Mouse (Mus musculus): Measurements from ENCODE around the gene Lhpp.
A peak's percentile ranks its signal among the peaks of the same experiment; 100 is the strongest.

The Lhpp gene

DNA sequence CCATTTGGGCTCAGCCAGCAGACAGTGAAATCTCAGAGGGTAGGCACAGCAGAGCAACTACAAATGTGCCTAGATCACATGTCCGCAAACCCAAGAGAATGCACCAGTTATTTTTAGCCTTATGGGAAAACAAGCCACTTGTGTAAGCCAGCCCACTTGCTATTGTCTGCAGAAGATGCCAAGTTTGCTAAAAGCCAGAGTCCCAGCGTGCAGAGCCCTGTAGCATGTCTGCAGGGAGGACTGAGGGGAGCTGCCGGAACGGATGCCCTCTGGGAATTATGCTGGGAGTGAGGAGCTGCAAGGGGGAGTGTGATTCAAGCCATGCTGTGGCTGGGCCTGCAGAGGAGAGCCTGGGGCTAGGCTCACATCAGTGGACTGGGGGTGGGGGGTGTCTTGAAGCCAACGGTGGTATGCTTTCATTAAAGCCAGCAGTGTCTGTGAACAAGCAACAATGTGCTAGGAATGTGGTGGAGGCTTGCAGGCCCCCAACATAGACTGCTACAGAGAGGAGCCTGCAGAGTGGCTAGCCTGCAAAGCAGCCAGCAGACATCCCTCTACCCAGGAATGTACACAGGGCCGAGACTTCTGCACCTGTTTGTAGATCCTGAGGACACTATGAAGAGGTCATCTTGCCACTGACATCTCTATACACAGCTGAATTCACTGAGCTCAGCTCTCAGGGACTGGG lies 103.9 kb downstream of the Lhpp start:
- DNase-seq, result peak; percentile 94

DNA sequence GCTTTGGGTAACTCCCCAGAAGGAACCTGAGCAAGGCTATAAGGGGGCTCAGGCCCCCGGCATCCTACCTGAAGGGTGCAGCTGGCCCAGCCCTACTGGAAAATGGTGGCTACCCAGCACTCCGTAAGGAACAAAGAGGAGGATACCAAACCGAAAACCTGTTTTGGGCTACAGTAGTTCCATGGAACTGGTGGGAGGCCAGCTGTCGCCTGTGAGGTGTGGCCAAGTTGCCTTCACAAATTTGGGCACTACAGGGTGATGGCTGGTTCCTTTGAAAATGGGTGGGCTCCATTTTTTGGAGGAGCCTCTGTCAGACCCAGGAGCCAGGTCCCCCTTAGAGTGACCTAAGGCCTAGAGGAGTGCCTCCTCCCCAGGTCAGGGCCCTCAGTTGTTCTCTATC lies 104.8 kb downstream of the Lhpp start:
- no peak for DNase-seq

DNA sequence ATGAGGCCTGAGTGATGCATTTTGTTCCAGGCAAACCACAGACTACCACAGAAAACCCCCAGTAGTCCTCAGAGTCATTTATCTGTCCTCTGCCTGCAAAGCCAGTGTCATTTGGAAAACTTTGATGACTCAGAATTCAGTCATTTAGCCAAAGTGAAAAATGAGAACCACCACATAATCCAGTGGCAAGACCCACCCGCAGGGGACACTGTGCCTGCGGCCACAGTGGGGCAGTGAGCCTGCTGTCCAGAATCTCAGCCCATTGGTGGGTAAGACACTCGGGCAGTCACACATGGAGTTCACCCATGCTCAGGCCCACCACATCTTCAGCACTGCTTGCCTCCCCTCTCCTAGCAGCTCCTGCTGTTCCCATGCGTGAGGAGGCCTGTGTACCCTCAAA lies 109.1 kb downstream of the Lhpp start:
- no peak for DNase-seq

DNA sequence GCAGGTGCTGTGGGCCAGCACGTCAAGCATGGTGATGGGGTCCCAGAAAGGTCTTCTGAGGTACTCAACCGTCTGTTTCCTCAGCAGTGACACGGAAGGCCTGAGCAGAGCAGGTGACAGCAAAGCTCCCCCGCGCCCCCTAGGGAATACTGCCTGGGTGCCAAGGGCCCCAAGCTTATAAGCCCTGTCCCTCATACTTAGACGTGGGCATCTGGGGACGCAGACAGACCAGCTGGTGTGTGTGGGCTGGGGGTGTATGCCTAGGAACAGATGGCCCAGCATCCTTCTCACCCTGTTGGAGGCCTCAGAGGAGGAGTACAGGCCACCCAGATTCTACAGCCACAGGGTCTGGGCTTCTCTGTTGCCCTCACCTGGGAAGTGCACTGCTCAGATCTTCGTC lies 110.1 kb downstream of the Lhpp start:
- peak; percentile 64 for DNase-seq

DNA sequence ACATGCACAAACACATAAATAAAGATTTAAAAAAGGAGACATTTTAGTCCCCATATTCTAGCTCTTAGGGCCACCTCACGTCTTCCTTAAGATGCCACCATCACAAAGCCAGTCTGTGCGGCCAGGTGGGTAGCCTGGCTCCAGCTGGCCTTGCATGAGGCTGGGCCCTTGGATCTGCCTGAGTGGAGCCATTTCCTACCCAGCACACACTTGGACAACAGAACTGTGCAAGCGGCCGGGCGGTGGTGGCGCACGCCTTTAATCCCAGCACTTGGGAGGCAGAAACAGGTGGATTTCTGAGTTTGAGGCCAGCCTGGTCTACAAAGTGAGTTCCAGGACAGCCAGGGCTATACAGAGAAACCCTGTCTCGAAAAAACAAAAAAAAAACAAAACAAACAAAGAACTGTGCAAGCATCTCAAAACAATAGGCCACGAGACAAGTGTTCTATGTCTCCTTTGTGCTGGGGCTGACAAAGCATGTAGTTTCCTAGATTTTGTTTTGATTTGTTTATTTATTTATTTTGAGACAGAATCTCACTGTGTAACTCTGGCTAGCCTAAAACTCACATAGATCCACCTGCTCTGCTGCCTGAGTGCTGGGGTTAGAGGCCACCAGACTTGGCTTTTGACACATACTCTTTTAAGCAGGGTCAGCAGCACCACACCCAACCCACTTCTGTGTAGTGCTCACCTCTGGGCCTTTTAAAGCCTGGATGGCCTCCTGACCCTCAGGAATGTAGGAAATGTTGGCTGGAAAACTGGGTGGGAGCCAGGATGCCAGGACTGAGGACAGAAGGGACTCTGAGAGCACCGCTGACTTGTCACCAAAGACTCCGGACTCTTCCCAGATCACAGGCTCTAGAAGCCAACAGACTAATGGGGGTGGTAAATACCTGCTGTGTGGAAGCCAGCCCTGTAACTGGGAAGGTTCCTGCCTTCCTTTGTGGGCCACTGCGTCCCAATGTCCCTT lies 112.2 kb downstream of the Lhpp start:
- no peak for DNase-seq

DNA sequence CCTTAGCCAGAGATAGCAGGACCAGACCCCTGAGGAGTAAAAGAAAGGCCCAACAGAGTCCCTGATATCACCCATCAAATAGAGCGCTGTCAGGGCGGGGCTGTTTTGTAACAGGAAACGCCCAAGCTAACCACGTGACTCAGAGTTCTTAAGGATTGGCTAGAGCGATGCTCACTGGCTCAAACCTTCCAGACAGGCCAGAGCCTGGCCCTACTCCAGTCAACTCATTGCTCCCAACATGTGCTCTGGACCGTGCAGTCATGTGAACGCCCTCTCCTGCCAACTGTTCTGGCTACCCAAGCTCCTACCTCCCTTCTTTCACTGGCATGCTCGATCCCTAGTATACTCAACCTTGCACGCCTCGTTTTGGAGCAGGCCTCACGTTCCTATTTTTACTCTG lies 113.5 kb downstream of the Lhpp start:
- DNase-seq, result peak; percentile 80

DNA sequence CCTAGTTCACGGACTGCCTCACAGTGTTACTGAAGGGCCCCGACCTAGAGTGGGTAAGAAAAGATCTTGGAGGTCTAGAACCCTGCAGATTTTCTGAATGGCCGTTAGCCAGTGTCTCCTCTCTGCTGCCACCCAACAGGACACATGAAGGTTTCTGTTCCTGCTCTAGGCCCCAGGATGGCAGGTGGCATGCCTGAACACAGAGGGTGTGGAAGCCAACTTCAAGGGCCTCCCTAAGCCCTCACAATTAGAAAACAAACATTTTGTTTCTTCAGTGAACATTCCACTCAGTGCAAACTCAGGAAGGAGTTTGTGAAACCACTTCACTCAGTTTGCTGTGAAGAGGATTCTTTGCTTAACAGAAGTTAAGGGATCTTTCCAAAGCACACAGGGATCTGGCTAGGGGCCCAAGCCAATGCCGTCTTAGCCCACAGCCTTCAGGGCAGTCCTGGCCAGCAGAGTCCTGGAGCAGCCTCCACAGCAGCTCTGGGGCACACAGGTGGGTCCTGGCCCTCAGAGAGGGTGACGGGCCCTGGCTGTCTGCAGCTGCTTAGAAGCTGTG lies 114.1 kb downstream of the Lhpp start:
- no peak for DNase-seq

DNA sequence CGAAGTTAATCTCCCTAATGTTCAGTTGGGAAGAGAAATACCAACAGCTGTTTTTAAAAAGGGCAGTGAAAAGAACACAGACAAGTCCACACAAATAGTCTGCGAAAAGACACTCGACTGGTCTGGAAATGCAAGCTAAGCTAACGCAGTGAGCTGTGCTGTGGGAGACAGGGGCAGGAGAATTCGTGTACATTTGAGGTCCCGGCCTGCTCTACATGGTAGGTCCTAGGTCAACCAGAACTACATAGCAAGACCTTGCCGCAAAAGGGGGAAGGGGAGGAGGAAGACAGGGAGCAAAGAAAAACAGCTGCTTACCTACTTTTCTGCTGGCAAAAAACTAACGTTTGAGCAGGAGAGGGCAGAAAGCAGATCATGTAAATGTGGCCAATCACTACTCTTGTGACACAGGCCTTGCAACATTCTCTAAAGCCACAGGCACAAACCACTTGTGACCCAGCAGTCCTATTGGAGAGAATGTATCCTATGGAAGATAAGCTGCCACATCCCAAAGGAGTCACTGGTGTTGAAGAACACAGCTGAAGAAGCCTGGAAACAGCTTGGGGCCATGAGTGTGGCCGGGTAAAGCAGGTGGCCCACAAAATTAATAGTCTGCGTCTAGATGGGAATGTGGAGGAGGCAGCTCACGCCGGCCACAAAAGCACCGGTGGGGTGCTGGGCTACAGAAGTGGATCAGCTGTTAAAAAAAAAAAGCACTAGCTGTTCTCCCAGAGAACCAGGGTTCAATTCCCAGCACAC lies 115.8 kb downstream of the Lhpp start:
- DNase-seq, result no peak

DNA sequence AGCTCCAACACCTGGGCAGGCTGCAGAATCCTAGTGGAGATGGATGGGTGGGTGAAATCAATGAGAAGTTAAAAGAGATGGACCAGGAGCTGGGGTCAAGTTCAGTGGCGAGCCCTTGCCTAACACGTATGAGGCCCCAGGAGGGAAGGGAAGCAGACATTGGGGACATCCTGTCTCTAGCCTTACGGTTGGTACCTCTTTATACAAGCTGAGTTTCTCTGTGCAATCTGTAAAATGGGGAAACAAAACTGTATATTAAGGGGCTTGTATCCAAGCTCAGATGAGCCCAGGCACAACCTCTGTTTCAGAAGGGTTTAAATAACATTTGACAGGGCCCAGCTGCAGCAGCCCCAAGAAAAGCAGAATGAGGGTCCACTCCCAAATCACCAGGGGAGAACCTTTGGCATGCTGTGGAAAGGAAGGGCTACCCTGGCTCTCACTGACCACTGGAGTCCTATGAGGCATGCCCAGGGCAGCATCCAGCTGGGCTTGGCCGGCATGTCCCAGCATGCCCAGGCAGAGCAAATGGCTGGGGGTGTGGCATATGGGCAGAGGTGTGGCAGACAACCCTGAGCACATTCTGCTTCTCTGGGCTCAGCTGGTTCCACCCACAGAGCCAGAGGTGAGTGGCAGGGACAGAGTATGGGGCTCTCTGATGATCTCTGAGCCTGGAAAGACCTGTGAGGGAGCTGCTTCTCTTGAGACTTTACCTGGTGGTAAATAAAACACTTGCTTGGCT lies 118.8 kb downstream of the Lhpp start:
- DNase-seq, result no peak

DNA sequence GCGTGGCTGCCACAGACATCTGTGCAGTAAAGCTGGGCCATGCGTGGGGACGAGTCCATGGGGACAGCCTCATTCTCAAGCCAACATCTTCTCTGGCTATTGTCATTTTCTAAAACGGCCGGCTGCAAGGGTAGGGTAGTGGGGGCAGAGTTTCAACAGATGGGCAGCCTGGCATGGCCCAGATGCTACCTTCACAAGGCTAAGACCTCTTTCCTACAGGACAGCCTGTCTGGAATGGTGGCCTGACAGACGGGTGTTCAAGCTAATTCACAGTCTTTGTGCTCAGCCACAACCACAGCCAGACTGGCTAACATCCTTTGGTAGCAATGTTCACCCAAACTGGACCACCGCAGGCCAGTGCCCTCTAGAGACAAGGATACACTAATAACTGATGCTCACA lies 120.1 kb downstream of the Lhpp start:
- DNase-seq, result no peak

DNA sequence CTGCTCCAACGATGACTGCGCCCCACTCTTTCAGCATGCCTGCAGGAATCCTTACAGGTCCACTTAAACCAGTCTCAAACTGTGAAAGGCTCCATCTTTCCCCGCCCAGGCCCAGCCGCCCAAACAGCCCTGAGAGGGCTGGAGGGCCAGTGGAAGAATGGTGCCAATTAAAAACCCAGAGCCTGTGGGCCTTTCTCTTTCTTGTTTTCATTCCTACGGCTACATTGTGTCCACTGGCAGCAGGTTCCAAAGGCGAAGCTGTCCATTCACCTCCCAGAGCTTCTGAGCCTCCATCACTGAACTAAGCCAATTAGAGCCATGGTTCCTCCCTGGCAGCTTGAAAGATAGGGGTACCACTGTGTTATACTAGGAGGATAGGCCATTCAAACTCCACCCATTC lies 121.1 kb downstream of the Lhpp start:
- DNase-seq, result no peak

DNA sequence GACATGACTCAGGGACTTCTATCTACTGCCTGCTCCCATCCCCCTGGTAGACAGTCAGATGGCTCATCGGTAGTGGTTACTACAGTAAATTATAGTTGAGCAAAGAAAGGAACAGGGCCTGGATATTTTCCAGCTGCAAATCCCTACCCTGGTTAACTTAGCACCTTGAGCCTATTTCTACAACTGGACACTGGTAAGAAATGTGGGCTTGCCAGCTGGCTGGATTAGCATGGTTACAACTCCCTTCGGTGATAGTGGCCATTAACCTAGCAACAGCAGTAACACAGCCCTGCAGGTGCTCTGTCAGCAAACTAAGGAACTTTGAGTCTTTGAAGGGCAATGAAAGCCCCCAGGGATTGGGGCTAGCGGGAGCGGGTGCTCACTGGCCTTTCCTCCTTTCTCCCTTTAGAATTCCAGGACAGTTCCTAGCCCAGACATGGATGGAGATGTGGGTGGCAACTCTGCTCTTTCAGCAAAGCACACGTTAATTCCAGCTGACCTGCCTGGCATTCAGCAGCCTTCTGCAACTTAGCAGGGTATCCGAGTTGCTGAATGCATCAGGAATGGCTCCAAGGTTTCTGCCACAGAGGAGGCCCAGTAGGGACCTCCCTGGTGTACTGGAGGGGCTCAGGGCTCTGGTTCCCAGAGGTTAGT lies 121.8 kb downstream of the Lhpp start:
- DNase-seq, result no peak

DNA sequence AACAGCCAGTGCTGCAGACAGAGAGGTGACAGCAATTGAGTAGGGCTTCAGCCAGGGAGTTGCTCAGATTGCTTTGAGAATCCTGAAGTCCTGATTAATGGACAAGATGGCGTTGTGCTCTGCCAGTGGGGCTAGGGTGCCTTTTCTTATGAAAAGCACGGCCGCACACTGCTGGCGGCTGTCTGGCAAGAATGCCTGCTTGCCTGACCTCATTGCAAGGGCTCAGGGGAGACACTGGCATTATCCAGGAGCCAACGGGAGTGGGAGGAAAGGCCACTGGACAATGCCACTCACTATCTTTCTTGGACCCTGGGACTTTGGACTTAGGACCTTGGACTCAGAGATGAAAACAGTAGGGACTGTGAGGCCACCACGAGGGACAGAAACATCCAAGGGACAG lies 123.1 kb downstream of the Lhpp start:
- no peak for DNase-seq

DNA sequence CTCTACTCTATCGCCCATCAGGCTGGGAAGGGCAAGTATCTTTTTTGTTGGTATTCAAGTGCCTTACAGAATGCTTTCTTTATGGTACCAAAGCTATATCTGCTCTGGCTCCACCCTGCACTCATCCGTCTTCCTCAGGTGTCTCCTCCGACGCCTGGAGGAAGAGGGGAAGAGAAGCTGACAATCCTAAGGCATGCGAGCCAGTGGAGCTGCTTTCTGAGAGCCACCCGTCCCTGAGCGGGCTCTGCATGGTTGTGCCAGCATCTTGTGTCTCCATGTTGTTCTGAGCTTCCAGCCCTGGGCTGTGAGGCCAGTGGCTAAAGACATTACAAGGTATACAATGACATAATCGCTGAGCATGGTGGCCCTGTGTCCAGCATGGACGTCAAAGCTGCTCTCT lies 123.8 kb downstream of the Lhpp start:
- no peak for DNase-seq

DNA sequence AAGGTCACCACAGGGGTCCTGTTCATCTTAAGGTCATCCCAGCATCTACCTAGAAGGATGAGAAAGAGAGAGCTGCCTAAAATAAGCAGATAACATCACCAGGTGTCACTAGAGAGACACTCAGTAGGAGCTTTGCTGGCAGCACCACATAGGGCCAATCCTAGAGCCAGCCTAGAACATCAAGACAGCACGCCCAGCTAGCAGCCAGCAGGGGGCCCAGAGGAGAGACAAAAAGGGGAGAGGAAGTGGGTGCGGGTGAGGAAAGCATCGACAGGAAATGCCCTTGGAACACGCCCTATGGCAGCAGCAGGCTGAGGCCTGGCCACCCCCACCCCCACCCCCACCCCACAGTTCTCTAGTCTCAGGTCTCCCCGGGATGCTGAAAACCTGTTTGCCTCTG lies 124.7 kb downstream of the Lhpp start:
- DNase-seq, result no peak

DNA sequence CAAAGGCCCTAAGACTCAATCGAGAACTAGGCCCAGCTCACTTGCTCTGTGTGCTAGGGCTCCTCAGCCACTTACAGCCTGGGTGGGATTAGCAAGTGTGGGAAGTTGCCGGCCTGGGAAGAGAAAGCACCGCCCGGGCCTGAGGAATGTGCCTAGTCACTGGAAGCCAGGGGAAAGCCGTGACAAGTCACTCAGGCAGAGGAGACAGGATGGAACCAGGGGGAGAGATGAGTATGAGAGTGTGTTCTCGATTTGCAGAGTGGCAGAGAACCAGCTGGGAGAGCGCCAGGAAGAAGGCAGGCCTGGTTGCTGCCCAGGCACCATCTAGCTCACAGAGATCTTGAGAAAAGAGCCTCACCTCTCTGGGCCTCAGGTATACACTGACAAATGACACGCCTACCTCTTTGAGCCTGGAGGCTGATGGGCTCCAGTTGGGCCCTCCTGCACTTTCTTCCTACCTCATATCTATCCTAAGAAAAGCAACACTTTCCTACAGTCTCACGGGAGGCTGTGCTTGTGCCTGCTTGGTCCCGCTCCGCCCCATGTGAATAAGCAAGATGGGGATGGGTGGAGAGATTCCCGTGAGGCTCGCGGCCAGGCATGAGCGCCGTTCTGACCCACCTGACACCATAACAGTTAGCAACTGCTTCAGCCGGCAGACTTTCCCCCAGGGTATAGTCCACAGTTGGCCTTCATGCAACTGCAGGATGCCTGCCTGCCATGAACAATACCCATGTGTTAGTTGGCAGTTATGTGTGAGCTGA lies 125.8 kb downstream of the Lhpp start:
- DNase-seq, result no peak

DNA sequence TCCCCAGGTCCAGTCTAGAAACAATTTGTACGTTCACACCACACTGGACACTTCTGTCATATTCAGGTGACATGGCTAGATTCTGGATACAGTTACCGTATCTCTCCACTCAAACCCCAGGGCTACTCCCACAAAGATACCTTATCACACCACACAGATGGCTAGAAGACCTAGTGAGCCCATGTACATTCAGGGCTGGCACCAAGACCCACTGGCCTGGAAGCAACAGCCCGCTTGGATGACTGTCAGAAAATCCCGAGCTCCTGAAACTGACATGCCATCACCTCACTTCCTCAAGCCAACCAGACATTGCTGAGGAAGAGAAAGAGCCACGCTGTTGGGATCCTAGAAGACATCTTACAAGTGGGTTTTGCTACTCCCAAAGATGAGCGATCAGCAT lies 128.4 kb downstream of the Lhpp start:
- no peak for DNase-seq

DNA sequence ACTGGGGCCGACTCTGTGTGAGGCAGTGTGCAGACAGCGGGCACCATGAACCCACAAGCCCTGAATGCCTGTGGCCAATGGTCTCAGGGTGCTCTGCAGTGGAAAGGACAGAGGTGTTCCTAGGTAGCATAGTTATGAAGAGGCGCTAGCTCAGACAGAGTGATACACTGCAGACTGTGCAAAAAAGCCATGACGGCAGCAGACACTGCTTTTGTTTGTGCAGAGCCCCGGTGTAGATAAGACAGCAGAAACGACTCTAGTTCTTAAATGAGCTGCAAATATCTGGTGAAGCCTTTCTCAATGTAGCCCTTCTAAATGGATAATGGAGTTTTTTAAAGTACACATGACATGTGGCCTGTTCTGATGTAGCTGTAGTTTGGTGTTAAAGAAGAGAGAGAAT lies 129.4 kb downstream of the Lhpp start:
- DNase-seq, result no peak

DNA sequence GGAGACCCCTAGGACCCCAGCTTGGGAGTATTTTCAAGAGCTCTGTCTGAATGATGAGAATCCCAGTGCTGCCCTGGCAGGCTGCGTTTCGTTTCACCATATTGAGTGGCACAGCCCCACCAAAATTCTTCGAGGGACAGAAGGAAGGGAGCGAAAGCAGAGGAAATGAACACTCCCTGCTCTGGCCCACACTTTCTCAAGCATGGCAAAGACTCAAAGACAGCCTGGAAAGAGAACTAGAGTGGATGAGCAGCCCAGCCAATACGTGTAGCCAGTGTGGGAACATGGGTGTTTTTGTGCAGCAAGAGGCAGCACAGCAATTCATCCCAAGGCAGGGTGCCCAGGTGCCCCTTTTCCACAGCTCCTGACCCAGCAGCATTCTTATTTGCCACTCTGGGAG lies 132.5 kb downstream of the Lhpp start:
- DNase-seq, result no peak

DNA sequence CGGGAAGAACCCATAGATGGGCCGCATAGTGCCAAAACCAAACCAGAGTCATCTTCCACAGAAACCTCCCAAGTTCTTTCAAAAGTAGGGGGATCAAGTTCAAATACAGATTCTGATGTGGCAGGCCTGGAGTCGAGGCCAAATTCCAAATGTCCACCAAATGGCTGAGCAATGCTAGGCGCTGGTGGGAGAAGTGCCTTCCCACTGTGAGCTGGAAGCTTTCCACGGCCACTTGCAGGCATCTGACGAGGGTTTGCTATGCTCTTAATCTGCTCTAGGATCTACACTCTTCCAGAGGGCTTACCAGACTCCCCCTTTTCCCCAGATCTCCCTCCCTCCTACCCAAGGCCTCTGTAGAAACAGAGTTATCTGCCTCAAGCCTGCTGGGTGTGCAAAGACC lies 136.7 kb downstream of the Lhpp start:
- no peak for DNase-seq

DNA sequence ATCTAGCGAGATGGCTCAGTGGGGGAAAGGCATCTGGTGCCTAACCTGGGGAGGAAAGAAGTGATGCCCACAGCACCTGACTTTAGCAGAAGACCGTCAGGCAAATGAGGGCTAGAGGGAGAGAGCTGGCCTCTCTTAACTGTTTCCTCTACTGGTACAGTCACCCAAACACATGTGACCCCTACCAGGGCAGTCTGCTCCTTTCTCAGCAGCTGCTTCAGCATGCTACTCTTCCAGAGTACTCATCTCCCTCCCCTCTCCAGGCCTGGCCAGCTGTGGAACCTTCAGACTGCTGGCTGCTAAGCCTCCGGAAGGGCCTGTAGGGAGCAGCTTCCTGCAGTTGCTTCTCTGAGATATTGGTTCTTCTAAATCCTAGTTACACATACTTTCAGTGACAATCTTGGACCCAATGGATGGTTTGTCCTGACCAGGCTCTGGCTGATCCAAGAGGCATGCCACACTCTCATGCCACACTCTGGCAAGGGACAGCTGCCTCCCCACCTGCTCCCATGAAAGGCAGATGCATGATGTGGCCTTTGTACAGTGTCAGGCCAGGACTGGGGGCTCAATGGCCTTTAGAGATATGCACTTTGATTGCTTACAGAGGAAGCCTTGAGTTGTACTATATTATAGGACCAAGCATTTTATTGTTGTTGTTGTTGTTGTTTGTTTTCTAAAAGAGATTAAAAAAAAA lies 137.8 kb downstream of the Lhpp start:
- no peak for DNase-seq
